ENCODE assay signal across 8 mouse cellular contexts in the genomic region with DNA sequence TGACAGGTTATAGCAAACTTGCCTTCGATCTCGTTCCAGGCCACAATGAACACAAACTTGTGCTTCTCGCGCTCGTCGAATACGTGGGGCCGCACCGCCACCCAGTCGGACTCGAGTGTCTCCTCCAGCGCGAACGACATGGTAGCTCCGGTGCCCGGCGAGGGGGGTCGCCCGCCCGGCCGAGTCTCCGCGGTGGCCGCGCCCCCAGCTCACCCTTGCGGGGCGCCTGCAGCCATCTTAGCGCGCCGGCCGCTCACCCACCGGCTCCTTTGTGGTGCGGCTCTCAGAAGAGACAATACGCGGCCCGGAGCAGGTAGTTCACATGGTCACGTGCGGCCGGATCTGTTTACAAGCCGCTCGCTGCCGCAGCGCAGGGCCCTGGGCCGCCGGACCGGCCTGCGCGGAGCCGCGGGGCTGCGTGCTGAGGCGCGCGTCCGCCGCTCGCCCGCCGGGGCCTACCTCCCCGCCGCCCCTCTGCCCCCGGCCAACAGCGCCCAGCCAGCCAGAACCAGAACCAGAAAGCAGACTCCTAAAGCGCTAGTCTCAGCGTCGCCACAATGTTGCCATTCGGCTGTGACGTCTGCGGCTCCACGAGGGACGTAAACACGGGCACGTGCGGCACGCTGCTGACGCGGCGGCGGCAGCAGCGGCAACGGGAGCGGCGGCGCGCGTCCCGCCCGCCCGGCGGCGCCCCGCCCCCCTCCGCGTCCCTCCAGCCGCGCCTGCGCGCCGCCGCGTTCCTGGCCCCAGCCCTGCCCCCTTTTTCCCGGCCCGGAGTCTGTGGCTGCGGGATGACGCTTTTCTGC. TPM values are rescaled to one million over a fixed set of nuclear protein-coding genes. Genes with fewer than 3 reads are reported as not detected.
DNase-seq lines count a peak whose midpoint lies in the region; ATAC-seq and TF ChIP-seq lines count a peak whose summit lies in the region.

A gene (minus strand): TSS at position 642 of the 806 bp plus-strand sequence.

- H3K27ac ChIP-seq in brown adipose tissue, adult 24 weeks (replicated peaks; ENCODE audit: low read depth, low read length): peak within 1 kb of the TSS; percentile 84
- peak within 1 kb of the TSS; percentile 98 for H3K27ac ChIP-seq in heart, embryonic 15.5 days
- H3K27ac ChIP-seq in liver, embryonic 14.5 days: peak within 1 kb of the TSS; percentile 85
- peak within 1 kb of the TSS; percentile 95 for H3K27ac ChIP-seq in neural tube, embryonic 11.5 days (ENCODE audit: low read depth, low read length)
- peak within 1 kb of the TSS; percentile 98 for H3K27ac ChIP-seq in stomach, postnatal 0 days (replicated peaks)

- peak within 1 kb of the TSS; percentile 97 for H3K9ac ChIP-seq in heart, embryonic 15.5 days
- peak within 1 kb of the TSS; percentile 92 for H3K9ac ChIP-seq in liver, embryonic 14.5 days (replicated peaks)
- H3K9ac ChIP-seq in neural tube, embryonic 11.5 days (ENCODE audit: low read length): peak within 1 kb of the TSS; percentile 94
- peak within 1 kb of the TSS; percentile 97 for H3K9ac ChIP-seq in stomach, postnatal 0 days (ENCODE audit: low read length)

- peak within 1 kb of the TSS; percentile 92 for H3K4me3 ChIP-seq in brown adipose tissue, adult 24 weeks (ENCODE audit: insufficient read depth, low read depth, low read length)
- H3K4me3 ChIP-seq in heart, embryonic 15.5 days: peak within 1 kb of the TSS; percentile 93
- peak within 1 kb of the TSS; percentile 93 to 98 for H3K4me3 ChIP-seq in liver, embryonic 14.5 days (ENCODE audit: insufficient read depth in 1 of 2, low read depth in 2 of 2, low read length in 2 of 2)
- H3K4me3 ChIP-seq in neural tube, embryonic 11.5 days (ENCODE audit: low read depth, low read length): peak within 1 kb of the TSS; percentile 96
- peak within 1 kb of the TSS; percentile 97 for H3K4me3 ChIP-seq in stomach, postnatal 0 days (ENCODE audit: low read depth, low read length)

- peaks cover 6% of the 10 kb centered on the region for H3K4me1 ChIP-seq in brown adipose tissue, adult 24 weeks (ENCODE audit: control insufficient read depth, insufficient read depth, insufficient read length, low read length)
- H3K4me1 ChIP-seq in heart, embryonic 15.5 days (replicated peaks): peaks cover 16% of the 10 kb centered on the region
- peaks cover 12% of the 10 kb centered on the region in 2 experiments for H3K4me1 ChIP-seq in liver, embryonic 14.5 days (replicated peaks; ENCODE audit: control insufficient read depth in 2 of 2, insufficient read depth in 2 of 2, low read length in 1 of 2)
- peaks cover 6% of the 10 kb centered on the region; the same call in 1 of the 2 replicates for H3K4me1 ChIP-seq in neural tube, embryonic 11.5 days (ENCODE audit: control insufficient read depth, insufficient read depth, low read length)
- no peaks in the 10 kb centered on the region; the same call in 1 of the 2 replicates for H3K4me1 ChIP-seq in stomach, postnatal 0 days (replicated peaks; ENCODE audit: control insufficient read depth, insufficient read depth)

- no peaks in the 10 kb centered on the region for H3K9me3 ChIP-seq in heart, embryonic 15.5 days (replicated peaks)
- no peaks in the 10 kb centered on the region for H3K9me3 ChIP-seq in liver, embryonic 14.5 days (ENCODE audit: control insufficient read depth, low read length)
- no peaks in the 10 kb centered on the region for H3K9me3 ChIP-seq in neural tube, embryonic 11.5 days (ENCODE audit: control insufficient read depth, low read length)
- H3K9me3 ChIP-seq in stomach, postnatal 0 days (ENCODE audit: control insufficient read depth, low read length): no peaks in the 10 kb centered on the region

- no peak for TF ChIP-seq CTCF in liver, embryonic 14.5 days (IDR thresholded peaks at IDR 0.05; ENCODE audit: low read depth)
- TF ChIP-seq CTCF in stomach, postnatal 0 days (IDR thresholded peaks at IDR 0.05; ENCODE audit: low read depth): no peak; the same call in 1 of the 2 replicates

- DNase-seq in CD4-positive, CD25-positive, alpha-beta regulatory T cell, adult 2 months (ENCODE audit: low read depth, low spot score): peak; percentile 95
- peak; percentile 39 for DNase-seq in fibroblast of lung, adult 2 months (ENCODE audit: low read depth)
- DNase-seq in kidney, postnatal 25 days: peak; percentile 88 to 92
- peak; percentile 66 to 73 (median 72) for DNase-seq in liver, embryonic 14.5 days (ENCODE audit: low read depth in 3 of 3, low spot score in 3 of 3)
- peak; percentile 92 for DNase-seq in neural tube, embryonic 11.5 days (ENCODE audit: low spot score)
- DNase-seq in stomach, postnatal 0 days (ENCODE audit: low spot score): peak; percentile 90

- peak; percentile 89 for ATAC-seq in heart, embryonic 15.5 days (replicated peaks; ENCODE audit: insufficient number of reproducible peaks, insufficient read depth, low FRiP score, low read depth)
- ATAC-seq in liver, embryonic 14.5 days (ENCODE audit: insufficient read depth): peak; percentile 86
- ATAC-seq in neural tube, embryonic 11.5 days (ENCODE audit: insufficient read depth, low FRiP score, low TSS enrichment): peak; percentile 90
- peak; percentile 96 for ATAC-seq in stomach, postnatal 0 days (ENCODE audit: low FRiP score, low TSS enrichment)

- no peak for TF ChIP-seq EP300 in liver, embryonic 14.5 days (IDR thresholded peaks at IDR 0.05; ENCODE audit: low read depth)
- TF ChIP-seq EP300 in stomach, postnatal 0 days (optimal IDR thresholded peaks at IDR 0.05): no peak

- no peaks in the 10 kb centered on the region for H3K36me3 ChIP-seq in heart, embryonic 15.5 days
- no peaks in the 10 kb centered on the region for H3K36me3 ChIP-seq in liver, embryonic 14.5 days (replicated peaks; ENCODE audit: control insufficient read depth, insufficient read depth, low read depth)
- no peaks in the 10 kb centered on the region for H3K36me3 ChIP-seq in neural tube, embryonic 11.5 days (ENCODE audit: control insufficient read depth, insufficient read depth, low read length)
- H3K36me3 ChIP-seq in stomach, postnatal 0 days (ENCODE audit: control insufficient read depth, insufficient read depth, low read length): no peaks in the 10 kb centered on the region

- WGBS in heart, embryonic 15.5 days: under 1% methylated on average over 105 of the region's 105 CpGs
- WGBS in liver, embryonic 14.5 days (ENCODE audit: insufficient replicate concordance): under 1% methylated on average over 105 of the region's 105 CpGs
- WGBS in neural tube, embryonic 11.5 days: under 1% methylated on average over 97 of the region's 105 CpGs
- WGBS in stomach, postnatal 0 days: under 1% methylated on average over 76 of the region's 105 CpGs

- no peaks in the 10 kb centered on the region for H3K27me3 ChIP-seq in heart, embryonic 15.5 days
- H3K27me3 ChIP-seq in liver, embryonic 14.5 days (ENCODE audit: control insufficient read depth, insufficient read depth, low read length): no peaks in the 10 kb centered on the region
- H3K27me3 ChIP-seq in neural tube, embryonic 11.5 days (ENCODE audit: control insufficient read depth, insufficient read depth, low read length): no peaks in the 10 kb centered on the region
- no peaks in the 10 kb centered on the region for H3K27me3 ChIP-seq in stomach, postnatal 0 days (ENCODE audit: control insufficient read depth, insufficient read depth, low read length)

- H3K4me2 ChIP-seq in heart, embryonic 15.5 days: peak within 1 kb of the TSS; percentile 75
- peak within 1 kb of the TSS; percentile 92 for H3K4me2 ChIP-seq in liver, embryonic 14.5 days (ENCODE audit: low read depth)
- H3K4me2 ChIP-seq in neural tube, embryonic 11.5 days (ENCODE audit: low read depth): peak within 1 kb of the TSS; percentile 84
- H3K4me2 ChIP-seq in stomach, postnatal 0 days (replicated peaks; ENCODE audit: low read depth): peak within 1 kb of the TSS; percentile 92

RNA-seq across cellular contexts. Expression of the gene that starts here (rescaled TPM):
- polyA plus RNA-seq in brown adipose tissue, adult 24 weeks (2012; ENCODE audit: insufficient read depth, insufficient read length, missing spikeins): 7.0 TPM in 2 replicates
- polyA plus RNA-seq in heart, embryonic 15.5 days (2015; fragmentation: Nextera tagmentation; extraction: Ambion mirVana): 5.9 and 6.9 TPM in 2 replicates
- 1.9 and 2.8 TPM in 2 replicates for polyA plus RNA-seq in liver, embryonic 14.5 days (2012; rRNA removed)
- polyA plus RNA-seq in liver, embryonic 14.5 days (2014; fragmentation: Nextera tagmentation; extraction: Ambion mirVana): 2.3 TPM in 2 replicates
- polyA plus RNA-seq in neural tube, embryonic 11.5 days (2014; fragmentation: Nextera tagmentation; extraction: Ambion mirVana): 3.6 TPM in 2 replicates
- 3.5 and 4.8 TPM in 2 replicates for polyA plus RNA-seq in stomach, postnatal 0 days (2015; fragmentation: Nextera tagmentation; extraction: Ambion mirVana)

Comparison
In these comparisons a context has a peak if more than half of its experiments do, and no peak if none do; other contexts are left out.
1. Peak in every context shown above with its lines: DNase-seq, ATAC-seq, H3K4me3 ChIP-seq and H3K27ac ChIP-seq.
2. DNase-seq: peak in every context shown above with its lines; median percentile 95 in CD4-positive, CD25-positive, alpha-beta regulatory T cell, adult 2 months; 92 in neural tube, embryonic 11.5 days; 90 in kidney, postnatal 25 days; 90 in stomach, postnatal 0 days; 72 in liver, embryonic 14.5 days; 39 in fibroblast of lung, adult 2 months.